Mouse (Mus musculus) E14TG2a.4 (cell line): ENCODE results near the gene Macrod2.

Experiments
- H3K27me3 ChIP-seq: 2 replicates; pipeline ENCODE4 v1.6.1; 2014; ENCODE audit warnings: low read length, control low read depth; ENCODE audit not compliant: insufficient read depth
- H3K36me3 ChIP-seq: 2 replicates; pipeline ENCODE4 v1.6.1; 2014; ENCODE audit warnings: low read length, control low read depth; ENCODE audit not compliant: insufficient read depth
- H3K4me1 ChIP-seq: replicated peaks from 2 replicates; pipeline ENCODE4 v1.6.1; 2014; ENCODE audit warnings: low read depth, low read length, control low read depth
- H3K4me3 ChIP-seq: replicated peaks from 2 replicates; pipeline ENCODE4 v1.5.1; 2014; ENCODE audit warnings: mild to moderate bottlenecking, low read length
- H3K9me3 ChIP-seq: 2 replicates; pipeline ENCODE4 v1.6.1; 2014; ENCODE audit warnings: low read length, control low read depth
- CTCF ChIP-seq: conservative IDR thresholded peaks from 2 replicates; pipeline ENCODE4 v1.5.1; 2014; ENCODE audit warnings: low read length
- NANOG ChIP-seq: IDR thresholded peaks from 2 replicates; pipeline ENCODE4 v1.6.1; 2014; ENCODE audit warnings: borderline replicate concordance, low read length, mixed read lengths
- POU5F1 ChIP-seq: IDR thresholded peaks from 2 replicates; pipeline ENCODE4 v1.6.1; 2014; ENCODE audit warnings: low read length, borderline replicate concordance

The Macrod2 gene

GRCm38 (mm10) chr2:141878473-141878872, 1483.4 kb downstream of the Macrod2 start:
- Histone ChIP-seq H3K4me3 (no peak overlapping the region), H3K27me3 (no peaks in the 10 kb centered on the region), H3K4me1 (no peaks in the 10 kb centered on the region), H3K9me3 (no peaks in the 10 kb centered on the region), H3K36me3 (no peaks in the 10 kb centered on the region)
- TF ChIP-seq CTCF = no peak
- TF ChIP-seq POU5F1 = no peak
- no peak for TF ChIP-seq NANOG

- H3K4me1 ChIP-seq = no peaks in the 10 kb centered on the region
- H3K4me3 ChIP-seq = no peak overlapping the region
- TF ChIP-seq CTCF (no peak), POU5F1 (no peak), NANOG (no peak)
- no peaks in the 10 kb centered on the region for H3K27me3 ChIP-seq
- H3K9me3 ChIP-seq = no peaks in the 10 kb centered on the region
- no peaks in the 10 kb centered on the region for H3K36me3 ChIP-seq
Observed at GRCm38 (mm10) chr2:141879711-141880110, 1484.6 kb downstream of the Macrod2 start.

DNA sequence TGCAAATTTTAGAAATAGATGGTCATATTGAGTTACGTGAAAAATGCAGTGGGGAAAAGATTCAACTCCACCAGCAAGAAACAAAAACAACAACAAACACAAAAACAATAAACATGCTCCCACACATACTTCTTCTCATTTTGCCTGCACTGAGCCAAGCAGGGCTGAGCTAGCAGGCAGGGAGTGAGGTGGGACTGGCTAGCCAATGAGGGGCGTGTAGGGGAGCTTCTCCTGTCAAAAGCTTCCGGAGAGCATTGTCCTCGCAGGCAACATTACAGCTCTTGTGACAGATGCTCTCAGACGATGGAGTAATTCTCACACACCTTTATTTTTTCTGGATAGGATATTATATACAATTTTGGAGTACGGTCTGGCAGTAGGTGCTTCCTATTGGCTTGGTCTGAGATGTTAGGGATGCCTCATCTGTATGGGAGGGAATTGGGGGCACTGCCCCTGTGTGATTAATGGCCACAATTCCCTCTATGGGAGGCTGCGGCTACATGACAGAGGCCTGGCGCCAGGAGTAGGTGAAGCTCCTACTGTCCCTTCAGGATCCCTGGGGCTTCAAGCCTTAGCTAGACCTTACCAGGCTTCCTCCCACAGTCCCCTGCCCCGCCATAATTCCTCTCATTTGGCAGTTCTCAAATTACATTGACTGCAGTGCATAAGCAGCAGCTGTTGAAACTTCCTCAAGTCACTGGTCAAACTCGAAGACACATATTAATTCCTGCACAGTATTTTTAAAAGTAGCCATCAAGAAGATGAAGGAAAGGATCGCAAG, 1491.8 kb downstream of the Macrod2 start:
- H3K4me3 ChIP-seq = no peak overlapping the region
- TF ChIP-seq POU5F1 (no peak), CTCF (no peak), NANOG (no peak)
- H3K36me3 ChIP-seq = no peaks in the 10 kb centered on the region
- H3K4me1 ChIP-seq = no peaks in the 10 kb centered on the region
- H3K27me3 ChIP-seq = no peaks in the 10 kb centered on the region
- H3K9me3 ChIP-seq = no peaks in the 10 kb centered on the region

- no peaks in the 10 kb centered on the region for H3K27me3 ChIP-seq
- no peaks in the 10 kb centered on the region for H3K9me3 ChIP-seq
- H3K4me1 ChIP-seq = no peaks in the 10 kb centered on the region
- H3K4me3 ChIP-seq = no peak overlapping the region
- no peaks in the 10 kb centered on the region for H3K36me3 ChIP-seq
- TF ChIP-seq NANOG = no peak
- no peak for TF ChIP-seq CTCF
- TF ChIP-seq POU5F1 = no peak
Observed at GRCm38 (mm10) chr2:141889497-141889896, 1494.4 kb downstream of the Macrod2 start.

- no peak overlapping the region for H3K4me3 ChIP-seq
- no peak for TF ChIP-seq NANOG
- TF ChIP-seq POU5F1 = no peak
- TF ChIP-seq CTCF = no peak
- H3K36me3 ChIP-seq = no peaks in the 10 kb centered on the region
- no peaks in the 10 kb centered on the region for H3K27me3 ChIP-seq
- H3K4me1 ChIP-seq = no peaks in the 10 kb centered on the region
- H3K9me3 ChIP-seq = no peaks in the 10 kb centered on the region
Observed at GRCm38 (mm10) chr2:141897951-141898350, 1502.8 kb downstream of the Macrod2 start.

DNA sequence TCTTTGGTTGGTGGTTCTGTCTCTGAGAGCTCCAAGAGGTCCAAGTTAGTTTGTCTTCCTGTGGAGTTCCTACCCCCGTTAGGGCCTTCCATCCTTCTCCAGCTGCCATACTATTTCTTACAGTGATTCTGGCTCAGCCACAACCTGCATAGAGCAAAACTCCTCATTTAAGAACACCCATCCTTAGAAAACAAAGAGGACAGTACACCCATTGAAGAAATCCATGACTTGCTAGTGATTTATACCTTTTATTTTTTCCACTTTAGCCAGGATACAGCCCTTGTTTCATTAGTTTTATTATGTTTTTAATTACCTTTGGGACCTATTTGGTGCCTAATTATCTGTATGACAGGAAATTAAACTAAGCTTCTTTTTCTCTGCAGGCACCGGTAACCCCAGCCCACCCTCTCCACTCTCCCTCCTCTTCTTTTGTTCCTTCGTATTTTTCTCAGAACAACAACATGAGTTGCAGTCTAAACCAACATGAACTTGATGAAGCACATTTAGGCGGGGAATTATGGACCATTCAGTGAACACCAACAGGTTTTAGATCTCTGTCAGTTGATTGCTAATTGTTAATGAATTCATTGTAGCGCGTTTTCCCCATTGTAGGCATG, 1516.8 kb downstream of the Macrod2 start:
- H3K4me3 ChIP-seq = no peak overlapping the region
- no peak for TF ChIP-seq NANOG
- no peak for TF ChIP-seq CTCF
- no peak for TF ChIP-seq POU5F1
- H3K9me3 ChIP-seq = no peaks in the 10 kb centered on the region
- H3K36me3 ChIP-seq = no peaks in the 10 kb centered on the region
- H3K27me3 ChIP-seq = no peaks in the 10 kb centered on the region
- no peaks in the 10 kb centered on the region for H3K4me1 ChIP-seq

DNA sequence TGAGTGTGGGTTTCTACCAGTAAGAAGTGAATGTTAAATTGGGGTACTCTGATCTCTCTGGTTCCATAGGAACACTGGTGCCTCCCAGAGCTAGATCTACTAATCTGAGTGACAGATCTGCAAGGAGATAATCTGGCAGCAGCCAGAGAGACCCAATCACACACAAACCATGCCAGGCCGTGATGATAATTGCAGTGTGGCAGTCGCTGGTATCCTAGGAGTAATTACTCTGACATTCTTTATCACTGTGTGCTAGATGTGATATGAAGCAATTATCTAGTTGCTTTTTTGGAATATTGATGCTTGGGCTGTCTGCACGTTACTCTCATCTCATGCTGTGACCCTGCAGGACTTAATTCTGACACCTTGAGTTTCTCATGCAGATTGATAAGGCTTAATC, 1518.4 kb downstream of the Macrod2 start:
- Histone ChIP-seq H3K9me3 (no peaks in the 10 kb centered on the region), H3K27me3 (no peaks in the 10 kb centered on the region), H3K4me3 (no peak overlapping the region), H3K36me3 (no peaks in the 10 kb centered on the region), H3K4me1 (no peaks in the 10 kb centered on the region)
- TF ChIP-seq NANOG (no peak), POU5F1 (no peak), CTCF (no peak)

GRCm38 (mm10) chr2:141913894-141914293, 1518.8 kb downstream of the Macrod2 start:
- no peak for TF ChIP-seq CTCF
- no peak for TF ChIP-seq POU5F1
- TF ChIP-seq NANOG = no peak
- no peaks in the 10 kb centered on the region for H3K36me3 ChIP-seq
- no peaks in the 10 kb centered on the region for H3K9me3 ChIP-seq
- no peaks in the 10 kb centered on the region for H3K4me1 ChIP-seq
- no peak overlapping the region for H3K4me3 ChIP-seq
- no peaks in the 10 kb centered on the region for H3K27me3 ChIP-seq
